In genomic region chr12:33246878-33247277, GRCm38 (mm10) we compare ENCODE assay signal across 28 mouse cellular contexts.
A peak's percentile ranks its signal among the peaks of the same experiment; 100 is the strongest.
DNase-seq lines count a peak whose midpoint lies in the region; ATAC-seq lines count a peak whose summit lies in the region.
"Had no signal": no experiment of that assay in that cellular context is flagged by ENCODE, and none has a peak within 500 bp of the region (broad histone marks: within the 10 kb centered on the region; RNA-seq: fewer than 3 reads in every experiment).

No protein-coding gene starts in this region.

- H3K4me1 ChIP-seq in hindbrain, embryonic 11.5 days (replicated peaks; ENCODE audit: control insufficient read depth, insufficient read depth, low read length): no peaks in the 10 kb centered on the region
- peaks cover 31% of the 10 kb centered on the region for H3K4me1 ChIP-seq in hindbrain, embryonic 16.5 days (ENCODE audit: control insufficient read depth, insufficient read depth, low read depth, low read length)
- peaks cover 84% of the 10 kb centered on the region for H3K4me1 ChIP-seq in hindbrain, embryonic 13.5 days (replicated peaks)
- peaks cover 39% of the 10 kb centered on the region for H3K4me1 ChIP-seq in neural tube, embryonic 14.5 days (ENCODE audit: control insufficient read depth, insufficient read depth, low read length)

- H3K36me3 ChIP-seq in hindbrain, embryonic 11.5 days (ENCODE audit: control insufficient read depth, insufficient read depth, low read length): no peaks in the 10 kb centered on the region
- H3K36me3 ChIP-seq in hindbrain, embryonic 16.5 days (ENCODE audit: control insufficient read depth, insufficient read depth, low read length): no peaks in the 10 kb centered on the region
- peaks cover 8% of the 10 kb centered on the region for H3K36me3 ChIP-seq in hindbrain, embryonic 13.5 days
- no peaks in the 10 kb centered on the region for H3K36me3 ChIP-seq in neural tube, embryonic 14.5 days (ENCODE audit: control insufficient read depth, insufficient read depth, low read length)
- H3K36me3 ChIP-seq: forebrain, embryonic 15.5 days had no signal

- peak; percentile 25 for DNase-seq in hindbrain, embryonic 11.5 days (ENCODE audit: low spot score)
- DNase-seq in kidney, postnatal 36 days: peak; percentile 9 to 12
- no peak for DNase-seq in kidney, adult 8-10 months
- DNase-seq in c-Kit-positive CD71-positive TER-119-positive erythroid progenitor cells, embryonic 14.5 days (ENCODE audit: low spot score): no peak
- DNase-seq: adrenal gland, postnatal 10 days; cerebellum, adult 11-12 months; cerebellum, adult 9-11 months; gastrocnemius, postnatal 36 days; heart, postnatal 4 days; midbrain, embryonic 14.5 days; retina, postnatal 1 day; right cerebral cortex, postnatal 14 days; thymus, postnatal 4 days had no signal

- no peak overlapping the region for H3K4me2 ChIP-seq in hindbrain, embryonic 11.5 days (replicated peaks; ENCODE audit: low read depth, low read length)
- no peak overlapping the region for H3K4me2 ChIP-seq in hindbrain, embryonic 16.5 days (ENCODE audit: low read length)
- no peak overlapping the region for H3K4me2 ChIP-seq in hindbrain, embryonic 13.5 days
- no peak overlapping the region for H3K4me2 ChIP-seq in neural tube, embryonic 14.5 days (ENCODE audit: low read depth, low read length)
- H3K4me2 ChIP-seq: embryonic facial prominence, embryonic 13.5 days; forebrain, embryonic 15.5 days; heart, embryonic 12.5 days; limb, embryonic 13.5 days; liver, embryonic 11.5 days; neural tube, embryonic 13.5 days had no signal

- H3K9me3 ChIP-seq in hindbrain, embryonic 11.5 days (ENCODE audit: control insufficient read depth, low read length): no peaks in the 10 kb centered on the region
- H3K9me3 ChIP-seq in hindbrain, embryonic 16.5 days (ENCODE audit: control insufficient read depth, low read length): no peaks in the 10 kb centered on the region
- H3K9me3 ChIP-seq in hindbrain, embryonic 13.5 days: no peaks in the 10 kb centered on the region
- no peaks in the 10 kb centered on the region for H3K9me3 ChIP-seq in neural tube, embryonic 14.5 days (ENCODE audit: control insufficient read depth, low read length)
- H3K9me3 ChIP-seq: embryonic facial prominence, embryonic 13.5 days; forebrain, embryonic 10.5 days; forebrain, embryonic 15.5 days; heart, embryonic 12.5 days; limb, embryonic 13.5 days; neural tube, embryonic 13.5 days had no signal

- peak; percentile 39 for ATAC-seq in hindbrain, embryonic 11.5 days (ENCODE audit: low FRiP score)
- ATAC-seq in hindbrain, embryonic 16.5 days: no peak
- ATAC-seq in hindbrain, embryonic 13.5 days (ENCODE audit: low FRiP score): peak; percentile 8; the same call in 1 of the 2 replicates
- ATAC-seq in neural tube, embryonic 14.5 days (ENCODE audit: low read depth): peak; percentile 31; the same call in 1 of the 2 replicates
- ATAC-seq: forebrain, embryonic 15.5 days; lung, postnatal 0 days; Patski had no signal

- no peak overlapping the region for H3K9ac ChIP-seq in hindbrain, embryonic 11.5 days (ENCODE audit: low read depth, low read length)
- H3K9ac ChIP-seq in hindbrain, embryonic 16.5 days (ENCODE audit: low read depth, low read length): no peak overlapping the region
- H3K9ac ChIP-seq in hindbrain, embryonic 13.5 days: no peak overlapping the region
- no peak overlapping the region; the same call in 1 of the 2 replicates for H3K9ac ChIP-seq in neural tube, embryonic 14.5 days (replicated peaks; ENCODE audit: low read depth, low read length)
- H3K9ac ChIP-seq: embryonic facial prominence, embryonic 13.5 days; forebrain, embryonic 15.5 days; heart, embryonic 12.5 days; limb, embryonic 13.5 days; neural tube, embryonic 13.5 days had no signal

- no peak overlapping the region for H3K27ac ChIP-seq in hindbrain, embryonic 11.5 days (ENCODE audit: low read depth, low read length)
- H3K27ac ChIP-seq in hindbrain, embryonic 16.5 days (ENCODE audit: low read depth, low read length): no peak overlapping the region
- H3K27ac ChIP-seq in hindbrain, embryonic 13.5 days: peak overlapping the region; percentile 65
- peak overlapping the region; percentile 28; the same call in 1 of the 2 replicates for H3K27ac ChIP-seq in neural tube, embryonic 14.5 days (ENCODE audit: low read depth, low read length)
- H3K27ac ChIP-seq: embryonic facial prominence, embryonic 13.5 days; forebrain, embryonic 10.5 days; forebrain, embryonic 15.5 days; heart, adult 2 months; kidney, postnatal 0 days; limb, embryonic 13.5 days; macrophage; neural tube, embryonic 13.5 days had no signal

- H3K4me3 ChIP-seq in hindbrain, embryonic 11.5 days (ENCODE audit: low read depth, low read length): no peak overlapping the region
- no peak overlapping the region for H3K4me3 ChIP-seq in hindbrain, embryonic 16.5 days (ENCODE audit: low read length)
- no peak overlapping the region for H3K4me3 ChIP-seq in hindbrain, embryonic 13.5 days
- H3K4me3 ChIP-seq in neural tube, embryonic 14.5 days (ENCODE audit: low read depth, low read length): no peak overlapping the region
- H3K4me3 ChIP-seq: embryonic facial prominence, embryonic 13.5 days; forebrain, embryonic 10.5 days; forebrain, embryonic 15.5 days; heart, adult 2 months; heart, embryonic 12.5 days; limb, embryonic 13.5 days; neural tube, embryonic 13.5 days had no signal

- no peaks in the 10 kb centered on the region for H3K27me3 ChIP-seq in hindbrain, embryonic 11.5 days (ENCODE audit: control insufficient read depth, insufficient read depth, low read length)
- H3K27me3 ChIP-seq in hindbrain, embryonic 16.5 days (replicated peaks; ENCODE audit: control insufficient read depth, insufficient read depth, low read length): no peaks in the 10 kb centered on the region
- H3K27me3 ChIP-seq in hindbrain, embryonic 13.5 days: no peaks in the 10 kb centered on the region
- no peaks in the 10 kb centered on the region for H3K27me3 ChIP-seq in neural tube, embryonic 14.5 days (ENCODE audit: control insufficient read depth, insufficient read depth, low read length)
- H3K27me3 ChIP-seq: embryonic facial prominence, embryonic 13.5 days; forebrain, embryonic 15.5 days; heart, embryonic 12.5 days; limb, embryonic 13.5 days; neural tube, embryonic 13.5 days; Patski had no signal

- 60% methylated on average over 8 of the region's 8 CpGs for WGBS in hindbrain, embryonic 11.5 days
- WGBS in hindbrain, embryonic 16.5 days: 21% methylated on average over 8 of the region's 8 CpGs
- WGBS in hindbrain, embryonic 13.5 days: 31% methylated on average over 8 of the region's 8 CpGs
- WGBS in neural tube, embryonic 14.5 days: 22% methylated on average over 8 of the region's 8 CpGs

Comparison
In these comparisons a context has a peak if more than half of its experiments do, and no peak if none do; other contexts are left out.
1. DNase-seq: peak in hindbrain, embryonic 11.5 days (single experiment) and kidney, postnatal 36 days (2 of 2); none in kidney, adult 8-10 months (0 of 2) and c-Kit-positive CD71-positive TER-119-positive erythroid progenitor cells, embryonic 14.5 days (single experiment).
2. H3K27ac ChIP-seq: peak in hindbrain, embryonic 13.5 days (single experiment) and neural tube, embryonic 14.5 days (single experiment); none in hindbrain, embryonic 11.5 days (single experiment) and hindbrain, embryonic 16.5 days (single experiment).